14 mouse cellular contexts compared by ENCODE assay signal in genomic region chr10:39417611-39418010, GRCm38 (mm10). TPM values are rescaled to one million over a fixed set of nuclear protein-coding genes. Genes with fewer than 3 reads are reported as not detected.
DNase-seq lines count a peak whose midpoint lies in the region; ATAC-seq lines count a peak whose summit lies in the region.
"Had no signal": no experiment of that assay in that cellular context is flagged by ENCODE, and none has a peak within 500 bp of the region (broad histone marks: within the 10 kb centered on the region; RNA-seq: fewer than 3 reads in every experiment).

No protein-coding gene starts in this region.

- no peak overlapping the region for H3K4me3 ChIP-seq in forebrain, embryonic 13.5 days
- H3K4me3 ChIP-seq in forebrain, embryonic 11.5 days (ENCODE audit: low read depth, low read length): no peak overlapping the region
- H3K4me3 ChIP-seq in heart, embryonic 13.5 days: no peak overlapping the region
- no peak overlapping the region for H3K4me3 ChIP-seq in midbrain, embryonic 15.5 days
- H3K4me3 ChIP-seq: embryonic facial prominence, embryonic 12.5 days had no signal

- DNase-seq in forebrain, embryonic 11.5 days (ENCODE audit: low spot score): no peak
- peak; percentile 16 for DNase-seq in kidney, adult 9 months
- DNase-seq in kidney, adult 11 months: no peak
- DNase-seq in 416B (ENCODE audit: low read depth): peak; percentile 42
- no peak for DNase-seq in frontal cortex, postnatal 25 days (ENCODE audit: low spot score in 2 of 2)
- DNase-seq: cerebellum, adult 2 months; kidney, postnatal 14 days; lung, adult 2 months; right cerebral cortex, postnatal 14 days; thymus, postnatal 25 days had no signal

- H3K9ac ChIP-seq in forebrain, embryonic 13.5 days: no peak overlapping the region
- no peak overlapping the region for H3K9ac ChIP-seq in forebrain, embryonic 11.5 days (ENCODE audit: low read length)
- H3K9ac ChIP-seq in heart, embryonic 13.5 days: no peak overlapping the region
- H3K9ac ChIP-seq in midbrain, embryonic 15.5 days: no peak overlapping the region
- H3K9ac ChIP-seq: embryonic facial prominence, embryonic 12.5 days had no signal

- no peaks in the 10 kb centered on the region for H3K9me3 ChIP-seq in forebrain, embryonic 13.5 days (replicated peaks)
- no peaks in the 10 kb centered on the region for H3K9me3 ChIP-seq in forebrain, embryonic 11.5 days (ENCODE audit: control insufficient read depth, low read length)
- H3K9me3 ChIP-seq in heart, embryonic 13.5 days: no peaks in the 10 kb centered on the region
- no peaks in the 10 kb centered on the region for H3K9me3 ChIP-seq in midbrain, embryonic 15.5 days
- H3K9me3 ChIP-seq: embryonic facial prominence, embryonic 12.5 days had no signal

- peaks cover 57% of the 10 kb centered on the region for H3K4me1 ChIP-seq in forebrain, embryonic 13.5 days
- no peaks in the 10 kb centered on the region for H3K4me1 ChIP-seq in forebrain, embryonic 11.5 days (replicated peaks; ENCODE audit: control insufficient read depth, insufficient read depth, low read length)
- peaks cover 70% of the 10 kb centered on the region for H3K4me1 ChIP-seq in heart, embryonic 13.5 days
- H3K4me1 ChIP-seq in midbrain, embryonic 15.5 days: peaks cover 38% of the 10 kb centered on the region

- 0 out of 2 replicates have a peak overlapping the region, but pooled peaks have one; percentile 14 for H3K27ac ChIP-seq in forebrain, embryonic 13.5 days
- H3K27ac ChIP-seq in forebrain, embryonic 11.5 days (ENCODE audit: low read depth, low read length): no peak overlapping the region
- H3K27ac ChIP-seq in heart, embryonic 13.5 days (replicated peaks): peak overlapping the region; percentile 44
- H3K27ac ChIP-seq in midbrain, embryonic 15.5 days: no peak overlapping the region
- H3K27ac ChIP-seq: embryonic facial prominence, embryonic 12.5 days had no signal

- no peak for ATAC-seq in forebrain, embryonic 13.5 days
- no peak for ATAC-seq in forebrain, embryonic 11.5 days (replicated peaks; ENCODE audit: low FRiP score)
- ATAC-seq in heart, embryonic 13.5 days (ENCODE audit: extremely low read depth, insufficient number of reproducible peaks, low FRiP score, low TSS enrichment): no peak
- ATAC-seq in midbrain, embryonic 15.5 days (replicated peaks): no peak

- H3K27me3 ChIP-seq in forebrain, embryonic 13.5 days: no peaks in the 10 kb centered on the region
- H3K27me3 ChIP-seq in forebrain, embryonic 11.5 days (ENCODE audit: control insufficient read depth, insufficient read depth, low read length): no peaks in the 10 kb centered on the region
- H3K27me3 ChIP-seq in heart, embryonic 13.5 days (replicated peaks): no peaks in the 10 kb centered on the region
- no peaks in the 10 kb centered on the region for H3K27me3 ChIP-seq in midbrain, embryonic 15.5 days (replicated peaks)
- H3K27me3 ChIP-seq: embryonic facial prominence, embryonic 12.5 days had no signal

- WGBS in forebrain, embryonic 13.5 days: 70% methylated on average over 5 of the region's 5 CpGs
- 77% methylated on average over 5 of the region's 5 CpGs for WGBS in forebrain, embryonic 11.5 days
- 45% methylated on average over 5 of the region's 5 CpGs for WGBS in heart, embryonic 13.5 days
- 69% methylated on average over 5 of the region's 5 CpGs for WGBS in midbrain, embryonic 15.5 days

- H3K36me3 ChIP-seq in forebrain, embryonic 13.5 days (ENCODE audit: poor library complexity, severe bottlenecking): no peaks in the 10 kb centered on the region
- no peaks in the 10 kb centered on the region for H3K36me3 ChIP-seq in forebrain, embryonic 11.5 days (ENCODE audit: control insufficient read depth, insufficient read depth, low read length)
- no peaks in the 10 kb centered on the region for H3K36me3 ChIP-seq in heart, embryonic 13.5 days
- H3K36me3 ChIP-seq in midbrain, embryonic 15.5 days (replicated peaks): no peaks in the 10 kb centered on the region
- H3K36me3 ChIP-seq: embryonic facial prominence, embryonic 12.5 days had no signal

- no peak overlapping the region for H3K4me2 ChIP-seq in forebrain, embryonic 13.5 days
- no peak overlapping the region for H3K4me2 ChIP-seq in forebrain, embryonic 11.5 days (ENCODE audit: low read depth, low read length, severe bottlenecking)
- H3K4me2 ChIP-seq in heart, embryonic 13.5 days: no peak overlapping the region
- H3K4me2 ChIP-seq in midbrain, embryonic 15.5 days: no peak overlapping the region
- H3K4me2 ChIP-seq: embryonic facial prominence, embryonic 12.5 days had no signal

RNA-seq across cellular contexts. Expression of gene Fyn, which starts 49.0 kb away (rescaled TPM):
- 58.8 and 61.4 TPM in 2 replicates for polyA plus RNA-seq in forebrain, embryonic 13.5 days (2015; fragmentation: Nextera tagmentation; extraction: Ambion mirVana)
- polyA plus RNA-seq in forebrain, embryonic 11.5 days (2014; fragmentation: Nextera tagmentation; extraction: Ambion mirVana): 42.7 and 44.6 TPM in 2 replicates
- 11.2 and 13.3 TPM in 2 replicates for polyA plus RNA-seq in heart, embryonic 13.5 days (2015; fragmentation: Nextera tagmentation; extraction: Ambion mirVana)
- polyA plus RNA-seq in midbrain, embryonic 15.5 days (2015; fragmentation: Nextera tagmentation; extraction: Ambion mirVana): 70.3 and 71.0 TPM in 2 replicates

Comparison
In these comparisons a context has a peak if more than half of its experiments do, and no peak if none do; other contexts are left out.
1. H3K27ac ChIP-seq: peak in forebrain, embryonic 13.5 days (single experiment) and heart, embryonic 13.5 days (single experiment); none in forebrain, embryonic 11.5 days (single experiment) and midbrain, embryonic 15.5 days (single experiment).
2. DNase-seq: peak in kidney, adult 9 months (single experiment) and 416B (single experiment); none in forebrain, embryonic 11.5 days (single experiment), kidney, adult 11 months (single experiment) and frontal cortex, postnatal 25 days (0 of 2).